Mouse (Mus musculus): ENCODE measurements around the gene Aldh1a3.
A peak's percentile ranks its signal among the peaks of the same experiment; 100 is the strongest.

Aldh1a3 gene

GRCm38 (mm10) chr7:66427437-66428161 is at the start of gene Aldh1a3:
Gene Aldh1a3 (minus strand): TSS chr7:66427517.
- DNase-seq = no peak

- DNase-seq = no peak
These were observed 49.0 kb upstream of the Aldh1a3 start for GRCm38 (mm10) chr7:66476289-66476688.

GRCm38 (mm10) chr7:66471641-66472216 is 44.4 kb upstream of the Aldh1a3 start:
- no peak for DNase-seq

- no peak for DNase-seq
These were observed 39.3 kb upstream of the Aldh1a3 start for GRCm38 (mm10) chr7:66466641-66467040.

- no peak for DNase-seq
These were observed 37.9 kb upstream of the Aldh1a3 start for GRCm38 (mm10) chr7:66465241-66465640.

- no peak for DNase-seq
These were observed 35.8 kb upstream of the Aldh1a3 start for GRCm38 (mm10) chr7:66463081-66463480.

GRCm38 (mm10) chr7:66451622-66452295 is 24.4 kb upstream of the Aldh1a3 start:
- no peak for DNase-seq

- DNase-seq = no peak
These were observed 22.8 kb upstream of the Aldh1a3 start for GRCm38 (mm10) chr7:66449971-66450752.

- DNase-seq = no peak
These were observed 21.6 kb upstream of the Aldh1a3 start for GRCm38 (mm10) chr7:66448786-66449540.

GRCm38 (mm10) chr7:66448304-66448703 is 21.0 kb upstream of the Aldh1a3 start:
- DNase-seq = no peak

GRCm38 (mm10) chr7:66446860-66447259 is 19.5 kb upstream of the Aldh1a3 start:
- DNase-seq = no peak

GRCm38 (mm10) chr7:66445117-66445905 is 18.0 kb upstream of the Aldh1a3 start:
- no peak for DNase-seq

- no peak for DNase-seq
These were observed 17.4 kb upstream of the Aldh1a3 start for GRCm38 (mm10) chr7:66444706-66445105.

- DNase-seq = no peak
These were observed 15.4 kb upstream of the Aldh1a3 start for GRCm38 (mm10) chr7:66442501-66443369.

GRCm38 (mm10) chr7:66438787-66439669 is 11.7 kb upstream of the Aldh1a3 start:
- no peak for DNase-seq

GRCm38 (mm10) chr7:66434453-66434935 is 7.2 kb upstream of the Aldh1a3 start:
- DNase-seq = peak; percentile 21

- no peak for DNase-seq
These were observed 272 bp downstream of the Aldh1a3 start for GRCm38 (mm10) chr7:66427053-66427436.

- DNase-seq = no peak
These were observed 5.4 kb downstream of the Aldh1a3 start for GRCm38 (mm10) chr7:66421903-66422302.

GRCm38 (mm10) chr7:66418981-66419380 is 8.3 kb downstream of the Aldh1a3 start:
- no peak for DNase-seq
